Mouse (Mus musculus): Measurements from ENCODE around the gene Prdm12.

Gene Prdm12

GRCm38 (mm10) chr2:31639901-31640608, at the start of gene Prdm12:
Gene Prdm12, plus strand, starts transcription at chr2:31640037.
- DNase-seq (ENCODE audit: low spot score), result no peak

- DNase-seq (ENCODE audit: low spot score), result peak; percentile 13
Observed at GRCm38 (mm10) chr2:31591799-31592484, 47.9 kb upstream of the Prdm12 start.

- no peak for DNase-seq (ENCODE audit: low spot score)
Observed at GRCm38 (mm10) chr2:31607555-31607954, 32.3 kb upstream of the Prdm12 start.

GRCm38 (mm10) chr2:31609859-31610261, 30.0 kb upstream of the Prdm12 start:
- DNase-seq (ENCODE audit: low spot score), result no peak

DNA sequence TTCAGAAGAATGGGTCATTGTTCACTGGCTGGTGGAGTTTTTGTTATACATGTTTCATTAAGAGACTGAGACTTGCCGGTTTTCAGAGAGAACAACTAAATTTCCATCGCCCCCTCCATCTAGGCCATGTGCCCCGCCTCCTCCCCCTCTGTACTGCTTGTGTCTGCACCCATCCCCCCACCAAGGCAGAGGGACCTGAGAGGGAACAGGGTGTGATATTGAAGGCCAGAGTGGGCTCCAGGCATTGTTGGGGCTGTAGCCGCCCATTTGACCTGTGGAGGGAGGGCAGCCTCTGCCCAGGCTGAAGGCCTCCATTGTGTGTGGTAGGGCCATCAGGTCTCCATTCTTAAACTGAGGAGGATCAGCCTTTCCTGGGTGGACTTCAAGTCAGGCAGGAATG, 28.9 kb upstream of the Prdm12 start:
- no peak for DNase-seq (ENCODE audit: low spot score)

DNA sequence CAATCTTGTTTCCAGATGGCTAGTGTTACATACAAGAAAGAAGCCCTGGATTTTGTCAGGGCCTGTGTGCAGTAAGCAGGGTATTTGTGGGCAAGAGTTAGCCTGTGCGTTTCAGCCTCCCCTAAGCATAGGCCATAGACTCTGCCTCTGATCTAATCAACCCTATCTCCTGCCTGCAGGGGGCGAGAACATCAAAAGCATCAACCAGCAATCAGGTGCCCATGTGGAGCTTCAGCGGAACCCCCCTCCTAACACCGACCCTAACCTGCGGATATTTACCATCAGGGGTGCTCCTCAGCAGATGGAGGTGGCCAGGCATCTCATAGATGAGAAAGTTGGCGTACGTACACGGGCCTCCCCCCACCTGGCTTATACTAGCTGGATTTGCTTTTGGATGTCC, 28.4 kb upstream of the Prdm12 start:
- DNase-seq (ENCODE audit: low spot score), result no peak

DNA sequence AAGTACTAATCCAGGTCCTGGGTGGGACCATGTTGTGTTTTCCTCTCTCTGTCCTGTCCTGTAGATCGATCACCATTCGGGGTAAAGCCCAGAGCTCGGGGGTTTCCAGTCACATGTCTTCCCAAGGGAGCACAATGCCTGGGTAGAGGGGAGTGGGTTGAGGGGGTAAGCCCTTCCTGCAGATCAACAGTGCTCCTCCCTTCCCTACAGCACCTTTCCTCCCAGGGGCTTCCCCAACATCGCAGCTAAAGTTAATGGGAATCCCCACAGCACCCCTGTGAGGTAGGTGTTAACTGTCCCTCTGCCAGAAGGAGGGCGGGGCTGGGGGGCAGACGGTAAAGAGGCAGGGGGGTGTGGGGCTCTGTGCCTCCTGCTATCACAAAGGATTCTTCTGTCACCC, 27.2 kb upstream of the Prdm12 start:
- DNase-seq (ENCODE audit: low spot score), result no peak

DNA sequence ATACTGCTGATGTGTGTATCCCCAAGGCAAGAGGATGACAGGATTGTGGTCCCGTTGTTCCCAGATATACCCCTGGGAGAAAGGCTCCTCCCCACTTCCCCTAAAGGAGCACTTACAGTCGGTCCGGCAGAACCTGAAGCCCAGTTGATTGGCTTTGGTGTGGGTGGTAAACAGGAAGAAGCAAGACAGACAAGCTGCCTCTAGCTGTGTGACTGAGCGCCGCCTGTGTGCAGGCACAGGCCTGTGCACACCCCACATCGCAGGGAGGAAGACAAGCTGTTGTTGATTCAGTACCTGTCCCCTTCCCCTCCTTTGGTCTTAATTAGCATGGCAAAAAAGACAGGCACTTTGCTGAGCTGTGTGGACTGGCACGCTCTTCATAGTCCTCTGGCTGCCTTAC, 26.1 kb upstream of the Prdm12 start:
- no peak for DNase-seq (ENCODE audit: low spot score)

DNA sequence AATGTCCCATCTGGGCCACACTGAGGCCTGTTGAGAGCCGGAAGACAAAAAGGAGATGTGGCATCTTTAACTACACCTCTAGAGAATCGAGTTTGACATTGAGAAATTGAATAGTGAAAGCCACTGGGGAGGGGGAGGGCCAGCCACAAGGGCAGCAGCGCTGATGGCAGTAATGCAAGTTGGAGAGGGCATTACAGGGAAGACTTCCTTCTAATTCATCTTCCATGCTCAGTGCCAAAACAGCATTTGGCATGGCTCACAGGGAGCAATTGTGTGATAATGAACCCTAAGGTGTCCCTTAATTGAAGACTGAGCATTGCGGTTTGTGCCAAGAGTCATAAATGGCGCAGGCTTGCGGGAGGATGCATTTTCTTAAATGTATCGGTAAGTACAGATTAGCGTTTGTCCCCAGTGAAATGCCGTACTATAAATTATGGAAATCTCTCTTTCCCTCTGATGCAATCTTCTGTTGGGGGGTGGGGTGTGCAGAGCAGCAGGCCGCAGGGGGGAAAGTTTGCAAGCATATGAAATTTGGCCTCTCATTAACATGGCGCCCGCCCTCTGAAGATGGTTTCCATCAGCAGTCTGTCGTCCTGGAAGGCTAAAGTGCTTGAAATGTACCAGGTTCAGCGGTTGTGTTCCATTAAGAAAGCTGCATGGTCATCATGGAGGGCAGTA, 21.2 kb upstream of the Prdm12 start:
- no peak for DNase-seq (ENCODE audit: low spot score)

- no peak for DNase-seq (ENCODE audit: low spot score)
Observed at GRCm38 (mm10) chr2:31619208-31619607, 20.6 kb upstream of the Prdm12 start.

GRCm38 (mm10) chr2:31633531-31633930, 6.3 kb upstream of the Prdm12 start:
- DNase-seq (ENCODE audit: low spot score), result no peak

DNA sequence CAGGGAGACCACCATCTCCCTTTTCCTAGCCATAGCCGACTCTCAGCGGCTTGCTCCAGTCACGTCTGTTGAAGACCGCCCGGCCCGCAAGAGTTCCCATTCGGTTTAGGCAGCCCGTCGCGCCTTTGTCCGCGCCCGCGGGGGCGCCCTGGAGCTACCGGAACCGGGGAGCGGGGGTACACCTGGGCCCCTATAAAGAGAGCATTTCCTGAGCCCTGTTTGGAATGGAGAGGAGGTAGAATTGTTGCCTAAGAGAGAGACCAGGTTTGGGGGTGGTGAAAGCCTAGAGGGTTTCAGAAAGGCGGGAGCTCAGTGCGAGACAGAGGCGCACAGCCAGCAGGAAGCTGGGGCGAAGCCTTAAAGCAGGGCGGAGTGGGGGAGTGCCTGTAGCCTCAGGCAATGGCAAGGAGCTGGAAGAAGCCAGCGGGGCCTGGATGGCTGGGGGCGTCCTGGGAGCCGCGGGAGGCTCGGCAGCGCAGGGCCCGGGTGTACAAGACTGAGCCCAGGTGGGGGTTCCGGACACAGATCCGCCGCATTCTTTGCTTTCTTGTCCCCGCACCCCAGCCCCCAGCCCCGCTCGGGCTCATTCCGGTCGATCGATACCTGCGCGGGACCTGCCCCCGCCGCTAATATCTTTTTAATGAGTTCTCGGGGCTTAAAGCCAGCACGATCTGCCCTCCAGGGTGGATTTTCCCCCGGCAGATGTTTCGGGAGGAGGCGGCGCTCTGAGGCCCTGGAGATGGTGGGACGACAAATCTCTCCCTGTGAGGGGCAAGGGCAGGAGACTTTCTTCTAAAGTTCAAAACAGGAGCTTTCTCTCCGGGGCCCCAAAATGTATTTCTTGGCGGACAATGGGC, 4.3 kb upstream of the Prdm12 start:
- DNase-seq (ENCODE audit: low spot score), result no peak

DNA sequence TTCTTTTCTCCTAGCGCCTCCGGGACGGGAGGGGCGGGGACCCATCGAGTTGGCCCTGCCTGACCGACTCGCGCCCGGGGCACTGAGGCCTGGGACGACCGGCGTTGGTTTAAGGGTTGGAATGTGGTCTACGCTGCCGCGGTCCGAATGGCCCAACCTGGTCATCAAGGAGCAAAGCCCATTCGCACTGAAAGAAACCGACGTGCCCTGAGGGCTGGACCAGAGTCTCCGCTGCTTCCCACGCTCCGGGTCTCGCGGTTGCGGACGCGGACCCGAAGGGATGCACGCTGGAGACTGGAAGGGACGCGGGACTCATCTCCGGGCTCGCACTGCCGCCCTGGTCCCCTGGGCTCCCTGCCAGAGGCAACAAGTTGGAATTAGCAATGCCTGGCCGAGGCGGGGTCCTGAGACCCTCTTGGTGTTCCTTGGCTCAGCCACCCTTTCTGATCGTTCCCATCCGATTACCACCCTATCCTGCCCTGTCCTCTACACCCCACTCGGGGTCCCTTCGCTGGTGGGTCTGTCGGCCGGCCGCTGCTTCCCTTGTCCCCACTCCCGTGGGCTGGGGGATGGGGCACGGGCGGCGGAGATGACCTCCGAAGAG, 3.6 kb upstream of the Prdm12 start:
- DNase-seq (ENCODE audit: low spot score), result no peak

DNA sequence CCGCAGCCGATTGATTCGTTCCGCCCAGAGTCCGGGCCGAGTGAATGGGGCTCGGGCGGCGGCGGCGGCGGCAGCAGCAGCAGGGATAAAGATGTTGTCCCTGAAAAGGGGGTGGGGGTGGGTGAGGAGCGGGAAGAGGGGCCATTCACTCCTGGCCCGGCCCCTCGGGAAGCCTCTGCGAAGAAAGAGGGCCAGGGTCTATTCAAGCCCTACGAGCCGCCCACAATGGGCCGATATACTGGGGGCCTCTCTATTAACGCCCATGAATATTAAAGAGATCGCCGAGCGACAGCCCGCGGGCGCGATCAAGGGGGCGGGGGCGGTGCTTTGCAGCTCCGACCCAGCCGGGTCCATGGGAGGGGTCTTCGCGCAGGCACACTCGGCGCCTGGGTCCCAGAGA, 3.1 kb upstream of the Prdm12 start:
- no peak for DNase-seq (ENCODE audit: low spot score)

- no peak for DNase-seq (ENCODE audit: low spot score)
Observed at GRCm38 (mm10) chr2:31637311-31637710, 2.5 kb upstream of the Prdm12 start.

GRCm38 (mm10) chr2:31637807-31638206, 2.0 kb upstream of the Prdm12 start:
- DNase-seq (ENCODE audit: low spot score), result no peak

DNA sequence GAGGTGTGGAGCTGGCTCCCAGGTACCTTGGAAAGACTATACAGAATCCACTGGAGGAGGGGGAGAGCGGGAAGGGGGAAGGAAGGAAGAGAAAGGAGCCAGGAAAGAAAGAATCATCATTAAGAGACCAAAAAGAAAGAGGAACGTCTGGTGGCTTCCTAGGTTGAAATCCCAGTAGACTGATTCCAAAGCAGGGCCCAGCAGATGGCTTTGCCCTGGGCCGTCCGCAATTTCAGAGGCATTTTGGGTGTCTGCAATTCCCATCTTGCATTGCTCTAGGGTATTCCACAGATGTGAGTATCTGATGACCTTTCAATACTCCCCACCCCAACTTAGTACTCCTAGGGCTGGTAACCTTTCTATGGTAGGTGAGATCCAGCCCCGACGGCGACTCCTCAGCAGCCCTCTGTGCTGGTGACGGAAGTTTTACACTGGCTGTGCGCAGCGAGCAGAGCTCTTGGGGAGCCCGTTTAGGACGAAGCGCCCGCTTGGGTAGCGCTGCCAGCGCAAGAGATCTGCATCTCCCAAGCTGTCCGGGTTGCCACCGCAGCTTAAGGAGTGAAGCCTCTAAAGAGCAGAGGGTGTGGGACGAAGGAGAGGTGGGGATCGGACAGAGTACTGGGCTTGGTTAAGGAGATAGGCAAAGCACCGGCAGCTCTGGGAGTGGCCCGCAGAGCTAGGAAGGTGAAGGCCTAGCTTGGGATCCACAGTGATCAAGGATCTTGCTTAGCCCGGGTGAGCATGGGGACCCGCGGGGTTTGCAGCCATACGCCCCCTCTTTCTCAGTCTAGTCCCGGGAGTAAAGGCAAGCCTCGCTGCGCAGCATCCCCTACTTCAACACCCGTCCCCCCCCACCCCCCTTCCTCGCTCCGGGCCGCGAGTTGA, 1.0 kb upstream of the Prdm12 start:
- no peak for DNase-seq (ENCODE audit: low spot score)

GRCm38 (mm10) chr2:31639466-31639760, 424 bp upstream of the Prdm12 start:
- DNase-seq (ENCODE audit: low spot score), result no peak

DNA sequence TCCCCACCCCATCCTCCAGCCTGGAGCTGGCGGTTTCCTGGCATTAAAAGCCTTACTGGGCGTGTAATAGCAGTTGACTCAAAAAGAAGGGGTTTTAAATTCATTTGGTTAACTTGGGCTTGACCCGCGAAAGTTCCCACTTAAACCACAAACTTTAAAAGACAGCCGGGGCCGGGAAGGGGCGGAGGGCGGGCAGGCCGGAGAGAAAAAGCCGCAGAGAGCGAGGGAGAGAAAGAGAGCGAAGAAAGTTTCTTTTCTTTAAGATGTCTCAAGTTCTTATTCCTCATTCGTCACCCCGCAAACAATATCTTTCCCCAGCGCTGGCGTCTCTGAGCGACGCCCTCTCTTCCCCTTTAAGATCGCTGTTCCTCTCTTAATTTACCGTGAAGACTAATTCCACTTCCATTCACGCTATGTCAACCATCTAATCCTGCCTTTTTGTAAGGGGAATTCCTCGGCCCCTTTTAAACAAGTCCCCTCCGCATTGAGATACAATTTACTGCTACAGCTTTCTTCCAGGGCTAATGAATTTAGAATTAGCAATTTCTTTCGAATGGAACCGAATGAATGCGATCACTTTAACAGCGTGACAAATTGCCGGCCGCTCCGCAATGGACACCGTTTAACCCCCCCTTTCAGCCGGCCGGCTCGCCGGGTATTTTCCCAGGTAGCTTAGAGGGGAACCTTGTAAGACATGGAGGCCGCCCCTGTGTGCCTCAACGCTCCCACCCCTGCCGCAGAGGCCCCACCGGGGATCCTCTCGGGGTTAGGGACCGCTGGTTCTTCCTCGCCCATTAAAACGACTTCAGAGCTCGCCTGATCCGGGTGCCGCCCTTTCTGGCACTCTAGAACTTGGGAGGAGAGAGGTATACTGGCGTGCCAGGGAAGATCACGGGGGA, 1.0 kb downstream of the Prdm12 start:
- DNase-seq (ENCODE audit: low spot score), result no peak

DNA sequence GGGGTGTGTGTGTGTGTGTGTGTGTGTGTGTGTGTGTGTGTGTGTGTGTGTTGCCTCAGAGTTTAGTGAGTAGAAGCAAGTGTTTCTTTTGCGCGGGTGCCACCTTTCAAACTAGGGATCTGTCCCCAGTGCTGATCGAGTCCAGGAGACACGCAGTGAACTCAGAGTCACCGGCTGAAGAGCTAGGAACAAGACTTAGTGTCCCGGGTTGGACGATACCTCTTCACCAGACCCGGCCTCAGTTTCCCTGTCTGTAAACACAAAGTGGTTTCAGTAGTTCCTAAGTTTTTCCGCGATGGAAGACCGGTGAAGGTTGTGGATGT, 1.6 kb downstream of the Prdm12 start:
- DNase-seq (ENCODE audit: low spot score), result no peak

Data from layer of hippocampus, adult 11-12 months (tissue).